Mouse (Mus musculus): ENCODE data around the gene Lst1.

Gene Lst1

DNA sequence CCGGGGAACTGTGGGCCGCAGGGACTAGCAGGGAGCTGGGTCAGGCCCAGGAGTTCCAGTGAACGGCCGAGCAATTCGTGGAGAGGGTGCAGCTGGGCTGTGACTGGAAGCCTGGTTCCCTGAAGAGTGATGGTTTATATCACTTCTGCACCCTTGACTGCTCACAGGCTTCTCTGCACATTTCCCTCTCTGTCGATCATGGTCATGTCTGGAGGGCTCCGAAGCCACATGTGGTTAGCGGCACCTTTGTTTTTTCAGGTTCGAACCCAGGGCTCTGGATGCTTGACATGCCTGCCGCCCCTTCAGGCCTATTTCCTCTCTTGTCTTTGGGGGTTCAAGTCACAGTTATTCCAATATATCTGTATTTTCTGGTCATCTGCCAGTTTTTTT lies 17.1 kb upstream of the Lst1 start:
- no peak for DNase-seq

DNA sequence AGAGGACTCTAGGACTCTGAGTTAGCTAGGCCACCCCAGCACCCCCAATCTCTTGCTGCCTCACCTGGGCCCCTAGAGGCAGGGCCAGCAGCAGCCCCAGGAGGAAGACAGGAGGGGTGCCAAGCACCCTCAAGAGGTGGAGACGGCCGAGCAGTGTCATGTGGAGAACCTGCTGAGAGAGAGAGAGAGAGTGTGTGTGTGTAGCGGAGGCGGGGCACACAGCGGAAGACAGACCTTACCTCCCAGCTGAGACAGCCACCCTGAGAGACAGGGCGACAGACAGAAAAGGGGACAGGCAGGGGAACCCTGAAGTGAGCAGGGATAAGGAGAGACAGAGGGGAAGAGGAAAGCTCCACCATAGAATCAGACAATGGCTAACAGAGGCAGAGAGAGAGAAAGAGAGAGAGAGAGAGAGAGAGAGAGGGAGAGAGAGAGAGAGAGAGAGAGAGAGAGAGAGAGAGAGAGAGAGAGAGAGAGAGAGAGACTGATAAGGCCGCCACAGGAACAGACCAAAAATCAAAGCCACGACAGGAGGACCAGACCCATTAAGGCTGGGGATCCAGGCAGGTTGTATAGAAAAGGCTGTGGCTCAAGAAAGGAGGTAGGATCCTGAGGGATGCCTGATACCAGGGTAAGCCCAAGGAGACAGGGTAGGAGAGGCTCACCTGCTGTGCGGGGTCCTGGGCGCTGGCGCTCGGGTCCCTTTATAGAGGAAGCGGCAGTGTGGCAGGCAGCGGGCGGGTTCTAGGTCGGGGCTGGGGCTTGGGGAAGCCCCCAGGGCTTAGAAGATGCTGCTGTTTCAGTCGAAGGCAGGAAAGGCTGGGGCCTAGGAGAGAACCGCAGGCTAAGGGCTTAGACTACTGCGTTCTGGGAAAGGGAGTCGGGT lies 16.5 kb upstream of the Lst1 start, which contains the start of gene Lta:
TSS of gene Lta (minus strand) at position 858 of the 886 bp plus-strand sequence.
- no peak for DNase-seq

DNA sequence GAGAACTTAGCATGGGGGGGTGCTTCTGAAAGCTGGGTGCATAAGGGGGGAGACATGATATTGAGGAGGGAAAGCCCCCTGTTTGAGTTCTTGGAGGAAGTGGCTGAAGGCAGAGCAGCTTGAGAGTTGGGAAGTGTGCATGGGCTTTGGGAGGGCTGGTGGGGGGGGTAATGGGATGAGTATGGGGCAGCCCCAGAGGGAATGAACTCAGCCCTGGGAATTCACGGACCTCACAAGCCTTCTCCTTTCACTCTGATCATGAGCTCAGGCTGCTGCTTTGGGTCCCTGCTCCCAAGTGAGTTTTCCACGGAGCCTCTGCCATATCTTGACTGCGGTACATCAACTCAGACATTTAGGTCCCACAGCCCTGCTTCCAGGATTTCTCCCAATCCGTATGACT lies 14.2 kb upstream of the Lst1 start:
- no peak for DNase-seq

DNA sequence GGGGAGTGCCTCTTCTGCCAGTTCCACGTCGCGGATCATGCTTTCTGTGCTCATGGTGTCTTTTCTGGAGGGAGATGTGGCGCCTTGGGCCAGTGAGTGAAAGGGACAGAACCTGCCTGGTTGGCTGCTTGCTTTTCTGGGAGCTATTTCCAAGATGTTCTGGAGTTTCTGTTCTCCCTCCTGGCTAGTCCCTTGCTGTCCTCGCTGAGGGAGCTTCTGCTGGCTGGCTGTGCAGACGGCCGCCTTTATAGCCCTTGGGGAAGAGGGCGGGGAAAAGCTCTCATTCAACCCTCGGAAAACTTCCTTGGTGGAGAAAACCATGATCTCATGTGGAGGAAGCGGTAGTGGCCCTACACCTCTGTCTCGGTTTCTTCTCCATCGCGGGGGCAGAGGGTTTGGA lies 13.5 kb upstream of the Lst1 start, which contains the start of gene Tnf:
TSS of gene Tnf (minus strand) at position 221 of the 400 bp plus-strand sequence.
- DNase-seq, result peak; percentile 56 to 72

DNA sequence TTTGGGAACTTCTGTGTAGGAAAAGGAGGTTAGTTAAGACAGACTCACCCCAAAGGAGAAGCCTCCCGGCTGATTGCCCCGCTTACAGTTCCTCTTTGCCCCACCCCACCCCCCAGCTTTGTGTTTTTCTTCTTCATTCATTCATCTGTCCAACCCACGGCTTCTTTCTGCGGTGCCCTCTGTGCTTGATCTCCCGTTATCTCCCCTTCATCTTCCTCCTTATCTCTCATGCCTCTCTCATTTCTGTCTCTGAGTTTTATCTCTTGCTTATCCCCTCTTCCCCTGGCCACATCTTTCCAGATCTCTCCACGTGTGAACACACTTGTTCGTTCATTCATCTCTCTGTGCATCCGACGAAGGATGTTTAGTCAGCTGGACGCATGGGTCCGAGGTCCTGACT lies 12.9 kb upstream of the Lst1 start:
- DNase-seq, result no peak

DNA sequence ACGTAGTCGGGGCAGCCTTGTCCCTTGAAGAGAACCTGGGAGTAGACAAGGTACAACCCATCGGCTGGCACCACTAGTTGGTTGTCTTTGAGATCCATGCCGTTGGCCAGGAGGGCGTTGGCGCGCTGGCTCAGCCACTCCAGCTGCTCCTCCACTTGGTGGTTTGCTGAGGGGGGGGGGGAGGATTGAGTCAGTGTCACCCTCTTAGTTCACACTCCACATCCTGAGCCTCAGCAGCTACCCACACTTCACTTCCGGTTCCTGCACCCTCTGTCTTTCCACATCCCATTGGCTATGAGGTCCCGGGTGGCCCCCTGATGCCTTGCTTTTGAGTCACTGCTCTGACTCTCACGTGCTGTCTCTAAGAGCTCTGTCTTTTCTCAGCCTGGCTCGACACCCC lies 12.2 kb upstream of the Lst1 start:
- DNase-seq, result no peak

DNA sequence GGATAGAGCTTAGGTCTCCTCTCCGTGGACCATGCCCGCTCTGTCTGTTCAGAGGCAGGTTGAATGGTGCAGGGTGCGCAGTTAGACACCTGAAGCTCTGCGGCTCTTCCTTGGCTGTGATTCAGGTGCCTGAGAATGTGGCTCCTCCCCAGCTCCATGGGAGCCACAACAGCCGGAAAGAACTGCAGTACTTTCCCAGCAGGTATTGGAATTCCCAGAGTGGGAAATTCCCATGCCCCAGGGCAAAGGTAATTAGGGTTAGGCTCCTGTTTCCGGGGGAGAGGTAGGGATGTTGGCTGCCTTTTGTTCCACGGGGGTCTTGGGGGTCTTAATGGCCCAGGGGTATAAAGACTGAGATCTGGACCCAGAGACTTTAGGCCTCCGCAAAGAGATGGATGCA lies 10.7 kb upstream of the Lst1 start:
- no peak for DNase-seq

DNA sequence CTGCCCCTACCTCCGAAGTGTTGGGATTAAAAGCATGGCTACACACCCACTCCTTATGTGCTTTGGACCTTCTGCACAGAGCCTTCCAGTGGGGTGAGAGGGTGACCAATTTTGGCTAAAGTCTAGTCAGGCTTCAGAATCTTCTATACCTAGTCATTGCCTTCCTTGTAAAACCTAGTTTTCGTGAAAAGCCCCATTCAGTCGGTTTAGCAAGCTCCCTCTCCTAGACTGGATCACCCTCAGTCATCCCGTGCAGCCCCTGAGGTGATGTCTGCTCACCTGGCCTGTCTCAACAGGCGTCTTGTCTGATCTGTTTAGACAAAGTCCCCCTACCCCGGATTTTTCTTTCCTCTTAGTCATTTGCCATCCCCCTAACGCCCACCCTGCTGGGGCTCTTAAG lies 9.8 kb upstream of the Lst1 start:
- no peak for DNase-seq

DNA sequence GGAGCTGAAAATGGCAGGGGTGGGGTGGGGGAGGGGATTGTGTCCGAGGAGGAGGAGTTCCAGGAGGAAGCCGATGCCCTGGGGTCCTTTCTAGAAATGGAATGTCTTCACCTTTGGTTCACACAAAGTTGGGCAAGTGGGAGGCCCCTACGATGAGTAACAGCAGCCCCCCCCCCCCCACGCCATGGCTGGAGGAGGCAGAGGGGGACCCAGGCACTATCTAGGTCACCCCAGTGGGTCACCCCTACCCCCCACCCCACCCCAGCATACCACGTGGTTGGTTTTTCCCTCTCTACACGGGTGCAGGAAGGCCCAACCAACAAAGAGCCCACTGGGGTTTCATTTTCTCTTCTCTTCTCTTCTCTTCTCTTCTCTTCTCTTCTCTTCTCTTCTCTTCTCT lies 8.9 kb upstream of the Lst1 start:
- DNase-seq, result no peak

DNA sequence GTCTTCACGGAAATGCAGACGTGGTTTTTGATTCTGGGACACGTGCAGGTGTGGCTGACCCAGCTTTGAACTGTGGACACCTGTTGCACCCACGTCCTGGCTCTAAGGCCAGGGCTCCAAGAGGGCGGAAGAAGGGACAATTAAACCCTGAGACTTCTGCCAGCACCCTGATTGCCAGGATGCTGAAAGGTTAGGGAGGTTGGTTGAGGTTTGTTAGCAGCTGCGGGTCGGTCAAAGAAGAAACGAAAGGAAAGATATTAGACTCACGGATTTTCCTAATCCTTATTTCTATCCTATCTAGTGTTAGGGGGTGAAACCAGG lies 8.0 kb upstream of the Lst1 start:
- DNase-seq, result no peak

DNA sequence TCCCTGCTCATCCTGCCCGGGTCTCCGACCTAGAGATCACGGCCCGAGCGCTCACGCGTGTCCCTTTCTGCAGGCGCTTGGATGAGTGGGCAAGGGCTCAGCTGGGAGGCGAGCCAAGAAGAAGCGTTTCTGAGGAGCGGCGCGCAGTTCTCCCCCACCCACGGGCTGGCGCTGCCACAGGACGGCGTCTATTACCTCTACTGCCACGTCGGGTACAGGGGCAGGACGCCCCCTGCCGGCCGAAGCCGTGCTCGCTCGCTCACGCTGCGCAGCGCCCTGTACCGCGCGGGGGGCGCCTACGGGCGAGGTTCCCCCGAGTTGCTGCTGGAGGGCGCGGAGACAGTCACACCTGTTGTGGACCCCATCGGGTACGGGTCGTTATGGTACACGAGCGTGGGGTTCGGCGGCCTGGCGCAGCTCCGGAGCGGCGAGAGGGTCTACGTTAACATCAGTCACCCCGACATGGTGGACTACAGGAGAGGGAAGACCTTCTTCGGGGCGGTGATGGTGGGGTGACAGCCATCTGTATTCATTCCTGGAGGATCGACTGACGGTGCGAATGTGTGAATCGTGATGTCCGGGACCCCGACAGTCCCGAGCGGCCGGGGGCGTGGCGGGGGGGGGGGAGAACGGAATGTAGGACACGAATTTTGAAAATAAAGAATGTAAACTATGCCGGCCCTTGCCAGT lies 7.5 kb upstream of the Lst1 start:
- peak; percentile 87 to 91 for DNase-seq

DNA sequence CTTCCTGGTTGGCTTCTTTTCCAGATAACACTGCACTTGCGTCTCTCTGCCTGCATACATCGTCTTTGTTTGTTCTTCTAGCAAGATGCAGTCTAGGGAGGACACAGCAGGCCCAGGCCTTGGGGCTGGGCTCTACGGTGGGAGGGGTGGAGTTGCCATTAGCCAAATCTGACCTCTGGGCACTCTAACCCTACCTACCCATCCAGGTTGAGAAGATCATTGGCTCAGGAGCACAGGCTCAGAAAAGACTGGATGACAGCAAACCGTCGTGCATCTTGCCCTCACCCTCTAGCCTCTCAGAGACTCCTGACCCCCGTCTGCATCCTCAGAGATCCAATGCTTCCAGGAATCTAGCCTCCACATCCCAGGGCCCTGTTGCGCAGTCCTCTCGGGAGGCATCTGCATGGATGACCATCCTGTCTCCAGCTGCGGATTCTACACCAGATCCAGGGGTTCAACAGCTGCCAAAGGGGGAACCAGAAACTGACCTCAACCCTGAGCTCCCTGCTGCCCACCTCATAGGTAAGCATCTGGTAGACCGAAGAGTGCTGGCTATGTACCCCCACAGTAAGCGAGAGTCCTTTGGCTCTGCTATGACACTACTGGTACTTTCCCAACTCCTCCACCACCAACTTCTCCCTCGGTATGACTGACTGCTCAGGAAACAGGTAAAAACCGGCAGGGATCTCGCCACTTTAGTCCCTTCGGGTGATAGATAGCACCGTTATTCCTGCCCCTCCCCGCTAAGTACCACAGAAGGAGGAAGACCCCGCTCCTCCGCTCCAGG lies 6.8 kb upstream of the Lst1 start:
- no peak for DNase-seq

DNA sequence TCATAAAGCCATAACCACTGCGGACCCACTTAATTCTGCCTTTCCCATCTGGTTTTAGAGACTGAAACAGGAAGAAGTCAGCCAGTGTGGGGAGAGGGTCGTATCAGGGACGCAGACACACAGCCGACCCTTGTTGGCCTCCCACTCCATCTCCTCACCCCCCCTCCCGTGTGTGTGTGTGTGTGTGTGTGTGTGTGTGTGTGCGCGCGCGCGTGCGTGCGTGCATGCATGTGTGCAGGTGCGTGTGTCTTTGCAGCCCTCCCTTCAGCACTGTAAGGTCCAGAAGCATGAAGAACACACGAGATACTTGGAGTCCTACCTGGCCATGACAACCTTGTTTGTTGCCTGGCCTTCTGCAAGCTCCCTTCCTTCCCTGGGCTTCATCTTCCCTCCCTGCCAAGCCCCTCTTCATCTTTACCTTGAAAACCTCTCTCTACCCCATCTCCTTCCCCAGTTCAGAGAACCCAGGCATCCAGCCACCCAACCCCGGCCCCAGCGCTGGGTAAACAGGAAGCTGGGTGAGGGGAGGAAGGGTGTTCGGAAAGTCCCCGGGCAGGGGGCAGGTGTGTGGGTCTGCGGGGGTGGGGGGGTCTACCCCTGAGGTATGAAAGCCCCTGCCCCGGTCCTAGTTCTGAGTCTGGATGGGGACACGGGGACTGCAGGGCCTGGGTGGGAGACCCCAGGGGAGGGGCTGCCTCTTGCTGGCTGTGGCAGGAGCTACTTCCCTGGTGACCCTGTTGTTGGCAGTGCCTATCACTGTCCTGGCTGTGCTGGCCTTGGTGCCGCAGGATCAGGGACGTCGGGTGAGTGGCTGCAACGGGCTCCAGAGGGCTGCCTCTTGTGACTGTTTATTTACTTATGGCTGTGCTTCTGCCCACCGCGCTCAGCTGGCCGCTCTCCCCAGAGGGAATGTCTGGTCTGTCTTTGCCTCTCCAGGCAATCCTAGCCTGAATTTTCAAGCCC lies 5.9 kb upstream of the Lst1 start, which contains the start of gene Ltb:
TSS of gene Ltb (plus strand) at position 559 of the 963 bp plus-strand sequence.
- peak in 1 of 2 experiments; percentile 26 for DNase-seq

DNA sequence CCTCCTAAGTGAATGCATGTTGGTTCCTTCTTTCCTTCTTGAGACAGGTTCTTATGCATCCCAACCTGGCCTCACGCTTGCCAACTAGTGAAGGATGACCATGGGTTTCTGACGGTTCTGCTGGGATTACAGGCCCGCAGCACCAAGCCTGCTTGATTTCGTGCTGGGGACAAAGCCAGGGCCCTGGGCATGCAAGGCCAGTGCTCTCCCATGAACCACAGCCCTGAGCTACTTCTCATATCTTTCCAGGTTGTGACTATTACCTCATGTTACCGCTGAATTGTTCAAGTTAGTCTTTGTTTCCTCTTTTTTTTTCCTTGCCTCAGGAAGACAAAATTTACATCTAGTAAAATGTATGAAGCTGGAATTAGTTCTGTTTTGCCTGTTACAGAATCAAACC lies 4.7 kb upstream of the Lst1 start:
- DNase-seq, result no peak

DNA sequence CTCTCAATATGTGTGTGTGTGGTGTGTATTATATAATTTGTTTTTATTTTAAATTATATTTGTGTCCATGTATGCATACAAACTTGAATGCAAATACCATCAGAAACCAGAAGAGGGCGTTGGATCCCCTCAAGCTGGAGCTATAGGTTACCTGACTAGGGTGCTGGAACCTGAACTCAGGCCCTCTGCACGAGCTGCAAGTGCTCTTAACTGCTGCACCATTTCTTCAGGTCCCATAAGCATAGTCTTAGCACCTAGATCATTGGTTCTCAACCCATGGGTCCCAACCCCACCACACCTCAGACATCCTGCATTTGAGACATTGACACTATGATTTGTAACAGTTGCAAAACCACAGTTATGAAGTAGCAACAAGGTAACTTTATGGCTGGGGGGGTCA lies 3.5 kb upstream of the Lst1 start:
- no peak for DNase-seq

DNA sequence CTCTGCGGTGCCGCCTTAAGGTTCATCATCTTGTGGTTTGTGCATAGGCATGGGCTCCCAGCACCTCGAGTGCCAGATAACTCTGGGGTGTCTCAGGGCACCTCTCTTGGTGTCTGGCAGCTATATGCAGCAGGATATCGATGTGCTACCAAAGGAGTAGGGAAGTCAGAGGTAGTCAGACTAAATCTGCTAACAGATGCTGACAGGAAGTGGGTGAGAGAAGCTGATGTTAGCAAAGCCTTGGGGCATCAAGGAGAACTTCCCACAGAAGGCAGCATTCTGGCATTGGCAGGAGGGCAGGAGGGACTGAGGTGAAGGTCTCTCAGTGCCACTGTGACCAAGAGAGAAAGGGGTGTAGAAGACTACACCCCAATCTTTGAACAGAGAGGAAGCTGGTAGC lies 1.9 kb upstream of the Lst1 start:
- no peak for DNase-seq

DNA sequence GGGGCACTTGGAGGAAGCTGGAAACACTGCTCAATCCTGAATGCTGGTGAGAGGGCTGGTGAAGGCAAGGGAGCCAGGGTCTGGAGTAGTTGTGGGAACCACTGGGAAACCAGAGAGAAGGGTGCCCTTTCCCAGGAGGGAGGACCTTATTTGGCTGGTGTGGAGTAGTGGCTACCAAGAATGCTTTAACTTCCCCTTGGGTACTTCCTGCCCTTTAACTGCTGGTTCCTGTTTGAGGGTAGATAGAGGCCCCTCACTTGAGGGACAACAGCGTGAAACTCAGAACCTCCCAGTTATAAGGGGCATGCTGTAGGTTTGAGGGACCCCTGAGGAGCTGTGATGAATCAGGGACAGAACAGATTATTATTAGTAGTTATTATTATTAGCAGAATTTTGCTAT lies 947 bp upstream of the Lst1 start:
- no peak for DNase-seq

DNA sequence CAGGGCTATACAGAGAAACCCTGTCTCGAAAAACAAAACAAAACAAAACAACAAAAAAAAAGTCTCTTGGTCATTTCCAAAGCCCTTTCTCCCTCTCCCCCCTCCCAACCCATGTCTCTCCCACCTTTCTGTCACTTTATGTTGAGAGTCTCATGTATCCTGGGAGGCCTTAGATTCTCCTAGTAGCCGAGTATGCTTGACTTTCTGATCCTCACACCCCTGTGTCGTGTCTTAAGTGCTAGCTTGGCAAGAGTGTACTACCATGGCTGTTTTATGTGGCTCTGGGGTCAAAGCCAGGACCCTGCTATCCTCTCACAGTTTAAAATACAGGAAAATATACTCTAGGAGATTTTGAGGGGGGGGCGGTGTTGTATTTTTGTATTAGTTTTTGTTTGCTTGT lies 894 bp downstream of the Lst1 start:
- DNase-seq, result no peak

DNA sequence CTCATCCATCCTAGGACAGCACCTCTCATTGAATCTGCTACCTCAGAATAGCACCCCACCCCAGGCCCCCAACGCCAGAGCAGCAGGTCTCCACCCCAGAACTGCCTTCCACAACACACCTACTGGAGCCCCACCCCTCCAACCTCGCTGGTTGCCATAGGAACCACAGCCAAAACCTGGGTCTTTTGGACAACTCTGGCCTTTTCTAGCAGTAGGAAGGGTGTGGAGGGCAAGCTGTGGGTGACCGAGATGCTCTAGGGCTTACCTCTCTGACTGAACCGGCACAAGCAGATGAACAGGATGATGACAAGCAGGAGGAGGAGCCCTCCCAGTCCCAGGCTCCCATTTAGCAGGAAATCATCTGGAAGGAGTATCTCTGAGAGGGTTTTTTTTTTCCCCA lies 1.6 kb downstream of the Lst1 start:
- peak; percentile 47 to 55 for DNase-seq

DNA sequence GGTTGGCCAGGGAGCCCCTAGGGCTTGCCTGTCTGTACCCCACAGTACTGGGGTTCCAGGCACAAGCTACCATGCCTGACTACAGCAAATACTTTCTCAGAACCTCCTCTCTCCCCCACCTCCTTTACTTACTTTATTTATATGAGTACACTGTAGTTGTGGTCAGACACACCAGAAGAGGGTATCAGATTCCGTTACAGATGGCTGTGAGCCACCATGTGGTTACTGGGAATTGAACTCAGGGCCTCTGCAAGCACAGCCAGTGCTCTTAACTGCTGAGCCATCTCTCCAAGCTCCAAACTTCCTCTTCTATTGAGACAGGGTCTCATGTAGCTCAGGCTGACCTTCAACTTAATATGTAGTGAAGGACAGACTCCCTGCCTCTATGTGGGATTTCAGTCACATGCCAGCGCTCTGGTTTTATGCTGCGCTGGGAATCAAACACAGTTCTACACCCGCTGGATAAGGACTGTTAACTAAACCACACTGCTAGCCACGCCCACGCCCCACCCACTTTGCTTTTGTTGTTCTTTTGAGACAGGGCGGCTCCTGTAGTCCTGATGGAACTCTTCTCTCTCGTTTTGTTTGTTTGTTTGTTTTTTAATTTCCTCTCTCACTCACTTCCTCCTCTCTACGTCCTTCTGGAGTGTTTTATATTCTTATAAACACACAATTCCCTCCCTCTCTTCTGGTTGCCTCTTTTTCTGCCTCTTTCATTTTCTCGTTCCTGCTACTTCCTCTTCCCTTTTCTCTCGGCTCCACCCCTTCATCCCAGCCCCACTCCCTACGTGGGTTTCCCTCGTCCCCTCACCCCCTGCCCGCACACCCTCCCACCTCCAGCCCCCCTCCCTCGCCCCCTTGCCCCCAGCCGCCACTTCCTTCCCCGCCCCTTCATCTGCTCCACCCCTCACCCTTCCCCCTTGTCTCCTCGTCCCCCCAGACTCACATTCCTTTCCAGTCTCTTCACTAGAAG lies 2.3 kb downstream of the Lst1 start:
- DNase-seq, result peak; percentile 87 to 90

DNA sequence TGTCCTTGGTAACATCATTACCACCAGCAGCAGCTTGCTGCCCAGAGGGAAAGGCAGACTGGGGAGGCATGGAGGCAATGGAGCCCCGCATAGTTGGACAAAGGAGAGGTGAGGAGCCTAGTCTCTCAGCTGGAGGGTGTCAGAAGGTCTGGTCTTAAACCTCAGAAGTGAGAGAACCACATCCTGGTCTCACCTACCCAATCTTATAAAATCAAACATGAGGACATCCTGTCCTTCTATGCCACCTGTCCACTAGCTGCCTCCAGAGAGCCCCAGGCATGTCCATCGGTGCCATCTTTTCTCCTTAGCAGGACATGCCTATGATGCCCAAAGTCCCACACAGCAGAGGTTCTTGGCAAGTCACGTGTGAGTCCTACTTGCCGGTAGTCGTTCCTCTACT lies 8.1 kb downstream of the Lst1 start:
- no peak for DNase-seq

Data from kidney, postnatal 4 days (tissue).